Mouse (Mus musculus) regulatory T cell (primary cell): ENCODE data around the gene Auts2.

Experiments
- in situ Hi-C: fragments of 300-600 bp; cut with MboI, MseI; formaldehyde crosslinking; loops from one replicate; pipeline ENCODE4 v1.15.1; 2025; ENCODE audit warnings: high pct_unique_total_duplicates

The Auts2 gene

DNA sequence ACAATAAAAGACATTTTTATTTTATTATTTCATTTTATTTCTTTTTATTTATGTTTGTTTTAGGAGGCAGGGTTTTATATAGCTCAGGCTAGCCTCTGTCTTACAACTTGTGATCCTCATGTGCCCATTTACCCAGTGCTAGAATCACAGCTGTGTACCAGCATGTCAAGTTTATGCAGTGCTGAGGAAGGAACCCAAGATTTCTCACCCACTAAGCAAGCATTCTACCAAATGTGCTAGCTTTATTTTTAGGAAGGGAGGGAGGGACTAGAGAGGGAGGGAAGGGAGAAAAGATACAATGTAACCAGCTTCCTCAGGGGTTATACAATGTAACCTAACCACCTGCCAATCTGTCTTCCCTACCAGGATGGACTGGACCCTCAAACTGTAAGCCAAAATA is 1067.9 kb downstream of the Auts2 start:
- in situ Hi-C loops = no loop called here

DNA sequence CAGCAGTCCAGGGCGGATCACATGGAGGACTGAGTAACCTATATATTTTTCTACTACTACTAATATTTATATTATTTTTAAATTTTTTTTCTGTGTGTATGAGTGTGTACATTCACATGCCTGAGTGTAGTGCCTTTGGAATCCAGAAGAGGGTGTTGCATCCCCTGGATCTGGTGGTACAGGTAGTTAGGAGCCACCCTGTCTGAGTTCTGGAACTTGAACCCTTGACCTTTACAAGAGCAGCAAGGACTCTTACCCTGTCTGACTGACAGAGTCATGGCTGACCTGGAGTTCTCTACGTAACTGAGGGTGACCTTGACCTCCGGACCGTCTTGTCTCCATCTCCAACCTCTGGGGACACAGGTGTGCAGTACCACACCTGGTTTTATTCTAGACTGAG is 1074.5 kb downstream of the Auts2 start:
- in situ Hi-C loops = no loop called here

DNA sequence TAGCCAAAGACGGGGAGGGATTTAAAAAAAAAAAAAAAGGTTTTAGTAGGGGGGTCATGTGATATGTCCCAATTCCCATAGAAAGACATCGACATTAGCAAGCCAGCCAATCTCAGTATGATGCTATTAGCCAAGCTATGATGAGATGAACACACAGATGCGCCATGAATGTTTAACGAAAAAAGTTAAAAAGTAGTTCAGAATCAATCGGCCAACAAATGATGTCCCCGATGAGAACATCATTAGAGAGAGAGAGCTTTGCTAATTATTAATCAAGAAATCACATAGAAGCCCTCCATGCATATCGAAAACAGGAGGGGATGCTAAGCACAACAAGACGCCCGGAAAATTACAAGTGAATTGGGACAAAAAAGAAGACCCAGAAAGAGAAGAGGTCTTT is 1077.0 kb downstream of the Auts2 start:
- in situ Hi-C loops = no loop called here

DNA sequence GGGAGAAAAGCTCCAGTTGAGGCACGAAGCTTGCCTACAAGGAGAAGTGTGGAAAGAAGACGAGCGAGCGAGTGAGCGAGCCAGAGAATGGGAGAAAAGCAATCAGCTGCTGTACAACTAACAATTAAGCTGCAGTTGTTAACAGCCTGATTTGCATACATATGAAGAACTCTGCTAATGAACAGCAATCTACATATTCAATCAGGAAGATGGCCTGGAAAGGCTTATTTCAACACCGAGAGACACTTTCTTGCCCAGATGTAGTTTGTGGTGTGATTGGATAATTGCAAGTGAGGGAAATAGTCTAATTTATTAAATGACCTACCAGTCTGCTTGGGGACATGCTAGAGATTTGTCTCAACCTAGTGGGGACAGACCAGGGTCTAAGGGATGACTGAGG is 1079.7 kb downstream of the Auts2 start:
- in situ Hi-C loops = no loop called here

DNA sequence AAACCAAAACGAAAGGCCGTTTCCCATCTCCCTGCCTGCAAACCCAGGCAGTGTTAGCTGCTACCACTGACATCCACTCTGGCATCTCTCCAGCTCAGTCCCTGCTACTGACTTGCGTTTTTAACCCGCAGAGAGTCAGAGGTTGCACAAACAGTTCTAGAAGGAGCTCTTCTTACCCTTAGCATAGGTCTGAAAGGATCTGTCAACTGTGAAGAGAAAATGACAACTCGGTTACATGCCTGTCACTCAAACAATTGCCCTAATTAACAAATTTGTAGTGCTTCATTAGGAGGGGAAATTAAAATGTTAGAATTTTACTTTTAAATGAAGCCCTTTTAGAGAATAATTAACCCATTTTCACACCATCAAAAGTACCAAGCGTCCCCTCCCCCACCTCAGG is 1083.2 kb downstream of the Auts2 start:
- in situ Hi-C loops = no loop called here

DNA sequence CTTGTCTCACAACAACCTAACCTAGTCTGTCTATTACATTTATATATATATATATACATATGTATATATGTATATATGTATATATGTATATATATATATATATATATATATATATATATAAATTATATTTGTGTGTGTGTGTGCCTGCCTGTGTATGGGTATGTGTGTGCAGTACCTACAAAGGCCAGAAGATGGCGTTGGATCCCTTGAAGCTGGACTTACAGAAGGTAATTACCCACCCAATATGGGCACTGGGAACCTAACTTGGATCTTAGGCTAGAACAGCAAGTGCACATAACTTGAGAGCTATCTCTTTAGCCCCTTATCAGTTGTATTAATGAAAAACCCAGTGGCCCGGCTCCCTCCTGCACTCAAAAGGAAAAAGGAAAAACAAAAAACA is 1083.6 kb downstream of the Auts2 start:
- in situ Hi-C loops = no loop called here

DNA sequence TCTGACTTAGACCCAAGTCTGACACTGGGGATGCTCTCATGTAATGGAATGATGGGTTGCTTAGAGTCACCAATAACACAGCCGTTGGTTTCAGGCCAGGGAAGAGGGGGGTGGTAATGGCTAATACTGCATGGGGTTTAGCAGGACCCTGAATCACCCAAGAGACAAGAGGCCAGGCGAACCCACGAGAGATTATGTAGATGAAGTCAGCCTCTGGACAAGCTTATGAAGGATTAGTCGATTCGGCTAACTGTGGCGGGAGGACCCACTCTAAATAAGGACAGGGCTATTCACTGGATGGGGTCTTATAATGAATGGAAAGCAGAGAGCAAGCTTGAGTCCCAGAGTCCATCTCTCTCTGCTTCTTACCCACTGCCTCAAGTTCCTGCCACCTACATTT is 1084.4 kb downstream of the Auts2 start:
- in situ Hi-C loops = no loop called here

DNA sequence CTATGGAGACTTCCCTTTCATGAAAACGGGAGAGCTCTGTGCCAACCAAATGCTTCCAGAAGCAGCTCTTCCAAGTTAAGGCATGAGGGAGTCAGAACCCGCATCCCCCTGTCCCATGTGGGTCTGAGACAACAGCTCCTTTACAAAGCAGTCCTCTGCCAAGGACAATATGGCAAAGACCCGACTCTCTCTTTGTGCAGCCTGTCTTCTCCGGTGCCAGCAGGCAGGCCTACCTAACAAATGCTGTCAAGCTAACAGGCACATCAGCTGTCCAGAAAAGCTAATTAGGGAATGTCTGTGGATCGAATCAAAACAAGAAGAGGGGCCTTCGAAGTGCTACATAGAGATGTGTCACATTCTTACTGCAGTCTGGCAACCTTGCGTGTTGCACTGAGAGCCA is 1085.1 kb downstream of the Auts2 start:
- in situ Hi-C loops = no loop called here

DNA sequence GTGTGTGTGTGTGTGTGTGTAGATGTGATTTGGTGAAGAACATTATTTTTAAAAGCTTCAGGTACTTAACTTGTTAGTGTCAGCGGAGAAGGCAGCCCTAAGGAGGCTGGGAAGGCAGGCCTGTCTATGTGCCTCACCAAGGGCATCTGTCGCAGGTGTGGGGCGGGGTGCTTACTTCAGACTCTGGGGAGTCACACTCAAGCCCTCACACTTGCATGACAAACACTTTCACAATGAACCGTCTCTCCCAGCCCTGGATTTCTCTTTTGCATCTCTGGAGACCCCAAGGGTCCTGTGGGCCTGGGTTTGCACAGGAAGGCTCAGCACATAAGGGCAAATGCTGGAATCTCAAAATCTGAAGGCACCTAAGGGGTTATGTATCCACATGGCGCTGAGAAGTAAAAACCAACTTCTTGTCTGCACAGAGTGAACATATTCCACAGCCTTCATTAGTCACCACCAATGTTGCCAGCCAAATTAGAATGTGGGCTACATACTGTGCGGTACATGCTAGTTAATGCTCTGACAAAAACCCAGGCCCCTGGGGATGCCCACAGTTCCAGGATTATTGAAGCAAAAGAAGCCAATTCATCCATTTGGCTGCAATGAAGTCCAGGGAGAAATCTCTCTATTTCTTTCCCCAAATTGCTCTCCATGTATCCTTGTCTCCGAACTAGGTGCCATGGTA is 1093.8 kb downstream of the Auts2 start:
- in situ Hi-C loops = no loop called here

DNA sequence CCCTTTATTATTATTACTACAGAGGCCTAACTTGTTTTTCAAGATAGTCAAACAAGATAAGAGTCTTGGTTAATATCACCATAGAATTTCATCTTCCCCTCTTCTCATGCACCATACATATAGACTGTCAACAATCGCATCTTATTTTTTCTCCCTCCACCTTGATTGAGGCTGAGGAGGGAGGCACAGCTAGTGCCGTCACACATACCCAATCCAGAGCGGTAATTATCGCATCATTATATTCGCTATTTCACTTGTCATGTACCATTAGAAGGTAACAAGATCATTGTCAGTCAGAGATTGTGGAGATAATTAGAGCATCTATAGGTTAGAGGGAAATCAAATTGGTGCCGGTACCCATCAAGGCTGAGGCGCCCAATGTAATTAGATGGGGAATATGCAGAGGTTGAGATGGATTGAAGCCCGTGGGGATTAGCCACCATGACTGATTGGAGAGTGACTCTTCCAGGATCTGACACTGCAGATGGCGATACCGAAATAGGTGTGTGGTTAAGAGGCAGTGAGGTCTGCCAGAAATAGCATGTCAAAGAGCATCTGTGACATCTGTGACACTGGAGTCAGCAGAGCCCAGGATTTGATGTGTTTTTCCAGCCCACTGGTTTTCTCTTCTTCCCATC is 1107.8 kb downstream of the Auts2 start:
- in situ Hi-C loops = no loop called here

DNA sequence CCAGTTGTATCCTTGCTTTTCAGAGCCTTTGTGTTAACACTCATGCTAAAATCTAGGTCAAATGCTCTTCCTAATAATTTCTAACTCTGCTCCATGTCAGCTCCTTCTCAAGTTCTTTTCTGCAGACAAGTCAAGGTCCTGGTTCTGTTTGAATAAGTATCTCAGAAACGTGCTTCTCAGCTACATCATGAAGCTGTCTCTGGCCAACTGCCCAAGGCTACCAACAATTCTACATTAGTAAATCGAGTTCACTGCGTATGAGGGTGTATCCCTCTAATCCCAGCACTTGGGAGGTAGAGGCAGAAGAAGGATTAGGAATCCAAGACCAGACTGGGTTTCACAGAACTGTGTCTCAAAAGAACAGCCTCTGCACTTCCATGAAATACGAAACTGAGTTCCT is 1109.9 kb downstream of the Auts2 start:
- in situ Hi-C loops = no loop called here

DNA sequence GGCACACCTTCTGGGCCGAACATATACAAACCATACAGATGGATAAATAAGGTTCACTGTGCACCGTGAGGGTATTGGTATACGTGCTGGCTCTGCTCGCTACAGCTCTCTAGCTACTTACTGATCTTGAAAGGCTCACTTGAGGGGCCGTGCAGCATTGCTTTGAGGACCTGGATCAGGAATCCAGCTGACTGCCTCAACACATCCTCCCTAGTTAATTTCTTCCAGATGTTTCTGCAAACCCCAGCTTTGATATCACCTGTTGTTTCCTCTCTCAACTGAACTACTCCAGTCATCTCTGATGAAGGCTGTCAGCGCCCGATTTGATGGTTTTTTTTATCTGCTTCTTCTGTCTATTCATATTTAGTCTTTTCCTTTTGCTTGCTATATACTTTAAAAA is 1111.2 kb downstream of the Auts2 start:
- in situ Hi-C loops = no loop called here

DNA sequence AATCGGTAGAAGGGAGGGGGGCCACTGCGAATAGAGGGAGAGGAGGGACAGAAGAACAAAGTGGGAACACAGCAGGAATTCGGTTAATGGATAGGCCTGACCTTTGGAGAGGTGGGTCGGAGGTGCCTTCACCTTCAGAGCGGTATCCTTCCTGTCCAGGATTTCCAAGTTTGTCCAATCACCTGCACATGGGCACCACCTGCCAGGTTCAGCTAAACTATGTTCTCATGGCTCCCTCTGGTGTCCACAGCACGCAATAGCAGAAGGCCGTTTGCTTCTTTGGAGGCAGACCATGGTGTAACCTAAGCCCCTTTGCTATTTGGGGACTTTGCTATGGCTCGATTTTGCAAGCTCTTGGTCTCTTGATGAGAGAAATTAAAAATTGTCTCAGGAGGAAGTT is 1113.0 kb downstream of the Auts2 start:
- in situ Hi-C loops = no loop called here

DNA sequence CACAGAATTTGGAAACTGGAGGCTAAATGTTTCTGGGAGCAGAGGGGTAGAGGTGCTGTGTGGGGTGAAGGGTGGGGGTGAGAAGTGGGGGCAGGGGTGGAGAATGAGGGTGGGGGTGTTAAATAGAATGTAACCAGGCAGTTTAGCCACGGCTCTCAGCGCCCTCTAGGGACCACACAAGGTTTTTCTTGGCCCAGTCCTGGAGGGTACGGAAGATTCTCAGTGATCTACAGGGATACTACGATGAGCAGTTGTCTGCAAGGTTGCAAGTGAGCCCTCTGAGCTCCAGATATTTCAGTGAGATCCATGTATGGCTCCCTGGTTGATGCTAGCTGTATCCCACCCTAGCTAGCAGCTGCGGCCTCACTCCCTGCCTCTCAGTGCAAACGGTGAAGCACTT is 1113.6 kb downstream of the Auts2 start:
- in situ Hi-C loops = loop anchor here (10.0 kb wide), 1 partner anchor 565 kb away; no protein-coding TSS in a partner anchor

DNA sequence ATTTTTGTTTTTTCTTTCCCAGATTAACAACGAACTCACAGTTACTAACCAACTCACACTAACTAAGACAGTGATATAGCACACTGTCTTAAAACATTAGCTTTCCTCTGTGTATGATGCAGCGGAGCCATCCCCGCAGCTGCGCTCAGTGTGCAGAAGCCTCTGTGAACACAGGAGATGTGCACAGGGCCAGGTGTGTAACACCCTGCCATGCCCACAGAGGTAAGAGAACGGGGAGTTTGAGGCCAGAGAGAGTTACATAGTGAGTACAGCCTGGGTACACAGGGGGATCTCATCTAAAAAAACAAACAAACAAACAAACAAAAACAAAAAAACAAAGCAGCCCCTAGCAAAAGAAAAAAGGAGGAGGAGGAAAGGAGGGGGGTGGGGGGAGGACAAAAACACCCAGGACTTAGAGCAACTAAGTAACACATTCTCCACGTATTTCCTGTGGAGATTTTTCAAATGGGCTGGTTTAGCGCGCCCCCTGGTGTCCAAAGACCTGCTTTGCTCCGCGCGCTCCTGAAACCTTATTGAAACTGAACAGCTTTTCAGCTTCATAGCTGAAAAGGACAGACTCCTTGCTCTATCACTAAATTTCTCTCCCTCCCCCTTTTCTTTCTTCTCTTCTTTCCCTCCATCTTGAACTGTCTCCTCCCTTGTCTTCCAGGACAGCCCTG is 1115.3 kb downstream of the Auts2 start:
- in situ Hi-C loops = loop anchor here (10.0 kb wide), 1 partner anchor 563 kb away; no protein-coding TSS in a partner anchor

DNA sequence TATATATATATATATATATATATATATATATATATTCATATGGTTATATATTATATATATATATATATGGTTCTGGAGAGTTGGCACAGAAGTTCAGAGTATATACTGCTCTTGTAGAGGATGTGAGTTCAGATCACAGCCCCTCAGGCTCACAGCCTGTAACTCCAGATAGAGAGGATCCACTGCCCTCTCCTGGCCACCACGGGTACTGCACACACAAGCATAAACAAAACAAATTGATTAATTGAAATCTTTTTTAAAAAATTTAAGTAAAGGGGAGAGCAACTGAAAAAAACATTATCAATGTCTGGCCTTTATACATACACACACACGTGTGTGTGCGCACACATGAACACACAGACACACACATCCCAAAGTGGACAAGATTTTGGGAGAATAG is 1120.4 kb downstream of the Auts2 start:
- in situ Hi-C loops = loop anchor here (10.0 kb wide), 1 partner anchor 558 kb away; no protein-coding TSS in a partner anchor

DNA sequence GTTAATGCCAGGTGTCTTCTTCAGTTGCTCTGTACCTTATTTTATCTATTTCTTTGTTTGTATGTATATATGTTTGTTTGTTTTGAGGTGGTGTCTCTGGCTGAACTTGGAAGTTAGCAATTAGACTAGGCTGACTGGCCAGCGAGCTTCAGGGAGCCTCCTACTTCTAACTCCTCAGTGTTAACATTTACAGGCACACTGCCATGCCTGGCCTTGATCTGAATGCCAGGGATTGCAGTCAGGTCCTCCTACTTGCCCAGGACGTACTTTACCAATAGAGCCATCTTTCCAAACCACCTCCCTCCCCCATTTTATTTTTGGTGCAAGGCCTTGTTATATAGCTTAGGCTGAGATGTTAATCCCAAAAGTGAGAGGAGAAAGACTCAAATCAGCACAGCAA is 1122.7 kb downstream of the Auts2 start:
- in situ Hi-C loops = loop anchor here (10.0 kb wide), 1 partner anchor 556 kb away; no protein-coding TSS in a partner anchor

DNA sequence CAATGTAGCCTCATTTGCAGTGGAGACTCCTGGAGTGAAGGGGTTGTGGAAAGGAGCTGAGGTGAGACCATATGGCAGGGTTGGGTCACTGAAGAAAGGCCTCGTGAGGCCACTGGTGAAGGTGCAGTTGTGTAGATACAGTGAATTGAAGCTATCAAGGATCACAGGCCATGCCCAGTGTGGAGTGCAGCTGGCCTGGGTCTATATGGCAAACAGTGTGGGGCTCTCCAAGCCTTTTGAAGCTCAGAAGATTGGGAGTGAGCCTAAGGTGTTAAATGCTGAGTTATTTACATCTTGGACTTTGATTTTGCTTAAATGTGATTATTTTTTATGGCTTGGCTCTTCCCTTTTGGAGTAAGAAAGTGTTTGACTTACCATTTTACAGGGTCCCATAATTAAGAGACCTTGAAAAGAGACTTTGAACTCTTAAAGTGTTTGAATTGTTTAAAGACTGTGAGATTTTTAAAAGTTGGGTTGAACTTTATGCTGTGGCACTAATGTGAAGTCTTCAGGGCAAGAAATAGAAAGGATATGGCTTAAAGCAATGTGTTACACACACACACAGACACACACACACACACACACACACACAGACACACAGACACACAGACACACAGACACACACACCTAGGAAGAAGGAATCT is 1127.1 kb downstream of the Auts2 start:
- in situ Hi-C loops = no loop called here

DNA sequence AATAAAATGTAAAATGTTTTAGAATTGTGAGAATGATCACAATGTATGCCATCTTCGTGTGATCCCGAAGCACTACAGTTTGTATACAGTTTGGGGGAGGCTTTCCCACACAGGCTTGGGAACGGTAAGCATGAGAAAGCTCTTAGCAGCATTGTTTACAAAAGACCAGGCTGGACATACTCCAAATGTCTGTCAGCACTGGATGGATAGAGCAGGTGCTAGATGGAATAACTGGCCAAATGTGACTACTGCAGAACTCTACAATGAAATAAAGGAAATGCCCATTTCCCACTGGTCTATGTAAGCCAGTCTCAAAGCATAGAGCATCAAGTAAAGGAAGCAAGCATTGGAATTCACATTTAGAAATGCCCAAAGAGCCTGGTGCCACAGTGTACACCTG is 1144.9 kb downstream of the Auts2 start:
- in situ Hi-C loops = no loop called here

DNA sequence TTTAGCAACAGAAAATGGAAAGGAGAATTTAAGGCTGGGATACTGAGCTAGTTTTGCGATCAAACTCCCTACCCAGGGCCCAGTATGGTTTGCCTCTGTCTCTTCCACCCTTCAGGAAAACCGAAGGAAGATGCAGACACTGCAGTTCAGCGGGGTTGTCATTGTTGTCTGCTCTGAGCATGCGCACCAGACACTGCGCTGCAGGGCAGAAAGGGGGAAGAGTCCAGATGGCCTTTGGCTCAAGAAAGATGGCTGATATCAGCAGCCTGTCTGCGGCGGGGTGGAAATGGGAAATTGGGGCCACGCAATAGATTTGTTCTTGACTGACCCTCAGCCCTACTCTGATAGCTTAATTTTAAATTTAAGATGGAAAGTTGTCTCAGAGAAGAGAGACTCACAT is 1147.4 kb downstream of the Auts2 start:
- in situ Hi-C loops = no loop called here
